Mouse (Mus musculus): ENCODE data around the gene Tcf7l2. TPM values are rescaled to one million over a fixed set of nuclear protein-coding genes. Genes with fewer than 3 reads are reported as not detected.

Tcf7l2 gene
- total and polyA plus RNA-seq, 3 experiments = not detected

DNA sequence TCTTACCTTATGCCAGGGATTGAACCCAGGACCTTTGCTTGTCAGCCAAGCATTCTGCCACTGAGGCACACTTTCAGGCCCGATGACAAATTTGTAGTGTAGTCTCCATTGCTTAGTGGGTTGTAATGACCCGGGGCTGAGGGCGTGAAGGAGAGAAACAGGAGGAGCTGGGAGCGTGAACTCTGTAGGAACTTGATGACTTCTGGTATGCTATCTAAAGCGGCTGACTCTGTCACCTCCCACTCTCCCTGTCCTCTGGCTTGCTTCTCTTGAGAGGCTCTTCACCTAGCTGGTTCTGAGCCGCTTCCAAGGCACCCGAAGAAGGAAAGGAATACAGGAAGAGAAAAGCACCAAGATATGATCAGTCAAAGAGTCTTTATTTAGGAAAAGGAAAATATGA, 100.4 kb downstream of the Tcf7l2 start:
- in situ Hi-C loops (cut with MboI; ENCODE audit: low pct_ligation_motif_present, low pct_unique_long_range_greater_than_20kb, low sequenced_read_pairs) (no loop called here), dilution Hi-C loops (cut with MboI; ENCODE audit: extremely low pct_ligation_motif_present, extremely low pct_unique_long_range_greater_than_20kb, low sequenced_read_pairs) (no loop called here)
- no peak overlapping the region for H3K4me3 ChIP-seq (replicated peaks in 1 of 3; ENCODE audit: low read depth in 2 of 3, low read length in 2 of 3, poor library complexity in 1 of 3)

DNA sequence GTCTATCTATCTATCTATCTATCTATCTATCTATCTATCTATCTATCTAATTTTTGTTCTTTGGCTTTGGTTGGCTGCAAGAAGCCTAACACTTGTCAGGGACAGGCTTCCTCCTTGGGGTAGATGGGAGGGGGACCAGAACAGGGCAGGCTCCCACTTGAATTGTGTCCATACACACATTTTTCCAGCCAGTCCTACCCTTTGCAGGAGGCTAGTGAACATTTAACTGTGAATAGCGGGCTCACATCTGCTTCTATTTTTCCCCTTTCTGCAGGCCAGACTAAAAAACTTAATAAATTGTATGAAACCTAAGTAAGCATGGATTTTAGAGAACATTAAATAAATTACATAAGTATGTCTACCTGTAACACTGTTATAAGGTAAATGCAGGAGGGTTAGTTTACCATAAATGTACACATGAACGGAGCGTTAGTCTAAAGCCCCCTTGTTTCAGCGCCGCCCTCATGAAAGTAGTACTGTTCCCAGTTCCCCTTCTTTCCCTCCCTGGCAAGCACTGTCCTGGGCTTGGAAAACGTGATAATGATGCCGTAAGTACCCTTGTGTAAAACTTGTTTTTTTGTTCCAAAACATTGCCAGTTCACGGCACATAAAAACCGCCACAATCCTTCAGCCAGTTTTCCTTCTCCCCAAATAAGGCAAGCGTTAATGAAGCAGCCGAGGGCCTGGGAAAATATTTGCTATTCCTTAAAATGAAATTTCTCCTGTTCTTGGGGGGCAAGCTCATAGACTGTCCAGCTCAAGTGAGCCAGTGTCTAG, 101.7 kb downstream of the Tcf7l2 start:
- peaks cover 58% of the 10 kb centered on the region for H3K27me3 ChIP-seq (replicated peaks)
- no peak overlapping the region for H3K27ac ChIP-seq (ENCODE audit: insufficient read depth, low read depth)
- H3K9me3 ChIP-seq (replicated peaks; ENCODE audit: low read length) = no peaks in the 10 kb centered on the region
- no peak overlapping the region for H3K4me2 ChIP-seq (ENCODE audit: insufficient read depth, low read depth, poor library complexity, severe bottlenecking)
- H3K36me3 ChIP-seq (replicated peaks in 1 of 2; ENCODE audit: control insufficient read depth in 1 of 2, insufficient read depth in 1 of 2, low read length in 1 of 2) = no peaks in the 10 kb centered on the region
- in situ Hi-C loops (cut with MboI; ENCODE audit: low pct_ligation_motif_present, low pct_unique_long_range_greater_than_20kb, low sequenced_read_pairs) (no loop called here), dilution Hi-C loops (cut with MboI; ENCODE audit: extremely low pct_ligation_motif_present, extremely low pct_unique_long_range_greater_than_20kb, low sequenced_read_pairs) (no loop called here)
- H3K4me1 ChIP-seq (ENCODE audit: control insufficient read depth in 1 of 2, insufficient read depth in 2 of 2) = peaks cover 6 to 14% of the 10 kb centered on the region in 2 experiments; a peak in 2 of 4 replicates
- TF ChIP-seq SIN3A (IDR thresholded peaks at IDR 0.05; ENCODE audit: low read length) (no peak), JUND (conservative IDR thresholded peaks at IDR 0.05; ENCODE audit: low read depth, low read length) (no peak), SMC3 (IDR thresholded peaks at IDR 0.05; ENCODE audit: low read depth, low read length) (no peak), ZMIZ1 (IDR thresholded peaks at IDR 0.05; ENCODE audit: low read depth, low read length) (no peak), ZKSCAN1 (IDR thresholded peaks at IDR 0.05; ENCODE audit: borderline replicate concordance, low read depth, low read length) (no peak)
- no peak overlapping the region for H3K9ac ChIP-seq (ENCODE audit: insufficient read depth, low read depth)
- no peak overlapping the region for H3K4me3 ChIP-seq (replicated peaks in 1 of 3; ENCODE audit: low read depth in 2 of 3, low read length in 2 of 3, poor library complexity in 1 of 3)
- DNase-seq (ENCODE audit: extremely low read depth) = no peak
- H3K79me2 ChIP-seq (replicated peaks; ENCODE audit: control insufficient read depth, extremely low read depth, insufficient read depth, poor library complexity, severe bottlenecking) = no peaks in the 10 kb centered on the region

More for the DNA sequence above, 100.4 kb downstream of the Tcf7l2 start:
- H3K9me3 ChIP-seq (replicated peaks; ENCODE audit: low read length) = no peaks in the 10 kb centered on the region
- peaks cover 6 to 14% of the 10 kb centered on the region in 2 experiments; a peak in 3 of 4 replicates for H3K4me1 ChIP-seq (ENCODE audit: control insufficient read depth in 1 of 2, insufficient read depth in 2 of 2)
- H3K79me2 ChIP-seq (replicated peaks; ENCODE audit: control insufficient read depth, extremely low read depth, insufficient read depth, poor library complexity, severe bottlenecking) = no peaks in the 10 kb centered on the region
- H3K4me2 ChIP-seq (ENCODE audit: insufficient read depth, low read depth, poor library complexity, severe bottlenecking) = no peak overlapping the region
- DNase-seq (ENCODE audit: extremely low read depth) = no peak
- TF ChIP-seq MAX (IDR thresholded peaks at IDR 0.05; ENCODE audit: low read length) (no peak), E2F4 (IDR thresholded peaks at IDR 0.05; ENCODE audit: insufficient replicate concordance, low read depth, low read length) (no peak), ZKSCAN1 (IDR thresholded peaks at IDR 0.05; ENCODE audit: borderline replicate concordance, low read depth, low read length) (no peak), USF2 (conservative IDR thresholded peaks at IDR 0.05; ENCODE audit: low read depth, low read length) (no peak), KAT2A (IDR thresholded peaks at IDR 0.05; ENCODE audit: insufficient replicate concordance, low read length) (no peak), MXI1 (IDR thresholded peaks at IDR 0.05; ENCODE audit: low read depth, low read length) (no peak), CHD2 (IDR thresholded peaks at IDR 0.05; ENCODE audit: low read length) (no peak)
- no peaks in the 10 kb centered on the region for H3K36me3 ChIP-seq (replicated peaks in 1 of 2; ENCODE audit: control insufficient read depth in 1 of 2, insufficient read depth in 1 of 2, low read length in 1 of 2)
- H3K27me3 ChIP-seq (replicated peaks) = peaks cover 54% of the 10 kb centered on the region
- no peak overlapping the region for H3K27ac ChIP-seq (ENCODE audit: insufficient read depth, low read depth)
- H3K9ac ChIP-seq (ENCODE audit: insufficient read depth, low read depth) = no peak overlapping the region

DNA sequence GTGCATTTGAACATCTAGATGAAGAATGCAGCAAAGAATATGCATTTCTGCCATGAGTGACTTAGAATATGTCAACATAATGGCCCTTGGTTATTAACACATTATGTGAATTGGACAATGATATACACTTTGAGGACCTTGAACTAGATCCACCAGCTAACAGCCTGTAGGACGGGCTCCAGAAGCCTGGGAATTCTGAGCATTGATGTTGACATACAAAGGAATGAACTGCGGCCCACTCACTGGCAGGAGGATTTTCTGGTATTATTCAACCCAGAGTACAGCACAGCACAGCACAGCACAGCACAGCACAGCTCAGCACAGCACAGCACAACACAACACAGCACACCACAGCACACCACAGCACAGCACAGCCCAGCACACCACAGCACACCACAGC, 104.1 kb downstream of the Tcf7l2 start:
- Histone ChIP-seq H3K4me3 (replicated peaks in 1 of 3; ENCODE audit: low read depth in 2 of 3, low read length in 2 of 3, poor library complexity in 1 of 3) (no peak overlapping the region), H3K9ac (ENCODE audit: insufficient read depth, low read depth) (no peak overlapping the region), H3K4me1 (ENCODE audit: control insufficient read depth in 1 of 2, insufficient read depth in 2 of 2) (peaks cover under 1 to 5% of the 10 kb centered on the region in 2 experiments; a peak in 2 of 4 replicates), H3K27ac (ENCODE audit: insufficient read depth, low read depth) (no peak overlapping the region), H3K79me2 (replicated peaks; ENCODE audit: control insufficient read depth, extremely low read depth, insufficient read depth, poor library complexity, severe bottlenecking) (no peaks in the 10 kb centered on the region), H3K36me3 (replicated peaks in 1 of 2; ENCODE audit: control insufficient read depth in 1 of 2, insufficient read depth in 1 of 2, low read length in 1 of 2) (no peaks in the 10 kb centered on the region), H3K4me2 (ENCODE audit: insufficient read depth, low read depth, poor library complexity, severe bottlenecking) (no peak overlapping the region), H3K9me3 (replicated peaks; ENCODE audit: low read length) (no peaks in the 10 kb centered on the region), H3K27me3 (replicated peaks) (peaks cover 70% of the 10 kb centered on the region)
- no peak for DNase-seq (ENCODE audit: extremely low read depth)
- in situ Hi-C loops (cut with MboI; ENCODE audit: low pct_ligation_motif_present, low pct_unique_long_range_greater_than_20kb, low sequenced_read_pairs) (no loop called here), dilution Hi-C loops (cut with MboI; ENCODE audit: extremely low pct_ligation_motif_present, extremely low pct_unique_long_range_greater_than_20kb, low sequenced_read_pairs) (no loop called here)
- no peak for TF ChIP-seq UBTF (IDR thresholded peaks at IDR 0.05; ENCODE audit: low read depth, low read length)
- TF ChIP-seq EP300 (IDR thresholded peaks at IDR 0.05; ENCODE audit: low read length) = no peak
- TF ChIP-seq POLR2A (IDR thresholded peaks at IDR 0.05; ENCODE audit: low read depth, low read length) = no peak
- TF ChIP-seq ZKSCAN1 (IDR thresholded peaks at IDR 0.05; ENCODE audit: borderline replicate concordance, low read depth, low read length) = no peak
- TF ChIP-seq SIN3A (IDR thresholded peaks at IDR 0.05; ENCODE audit: low read length) = no peak
- TF ChIP-seq KAT2A (IDR thresholded peaks at IDR 0.05; ENCODE audit: insufficient replicate concordance, low read length) = no peak
- TF ChIP-seq SMC3 (IDR thresholded peaks at IDR 0.05; ENCODE audit: low read depth, low read length) = no peak
- TF ChIP-seq MEF2A (IDR thresholded peaks at IDR 0.05; ENCODE audit: borderline replicate concordance, low read depth, low read length) = no peak
- TF ChIP-seq IRF4 (IDR thresholded peaks at IDR 0.05; ENCODE audit: low read depth, low read length) = no peak
- TF ChIP-seq ZC3H11A (IDR thresholded peaks at IDR 0.05; ENCODE audit: low read depth, low read length) = no peak
- no peak for TF ChIP-seq ZNF384 (IDR thresholded peaks at IDR 0.05; ENCODE audit: low read depth, low read length)
- no peak for TF ChIP-seq MAX (IDR thresholded peaks at IDR 0.05; ENCODE audit: low read length)
- TF ChIP-seq RCOR1 (conservative IDR thresholded peaks at IDR 0.05; ENCODE audit: low read depth, low read length) = no peak
- no peak for TF ChIP-seq NELFE (IDR thresholded peaks at IDR 0.05; ENCODE audit: low read depth, low read length)
- TF ChIP-seq ETS1 (conservative IDR thresholded peaks at IDR 0.05; ENCODE audit: low read depth, low read length) = no peak

Measured in CH12.LX (cell line).